Mouse (Mus musculus): Measurements from ENCODE around the gene Ippk. TPM values are rescaled to one million over a fixed set of nuclear protein-coding genes. Genes with fewer than 3 reads are reported as not detected.

Gene Ippk
- polyA plus RNA-seq, 2 experiments = 4.0 to 7.2 TPM

- H3K9me3 ChIP-seq (ENCODE audit: control insufficient read depth, low read length) = no peaks in the 10 kb centered on the region
Measured at GRCm38 (mm10) chr13:49480551-49480950, 59.5 kb downstream of the Ippk start.

GRCm38 (mm10) chr13:49485388-49485787 lies 64.3 kb downstream of the Ippk start:
- WGBS (ENCODE audit: insufficient replicate concordance) = 80% methylated on average over 5 of the region's 5 CpGs
- H3K4me2 ChIP-seq (ENCODE audit: low read depth) = no peak overlapping the region
- no peak for TF ChIP-seq EP300 (IDR thresholded peaks at IDR 0.05; ENCODE audit: low read depth)
- no peak for TF ChIP-seq CTCF (IDR thresholded peaks at IDR 0.05; ENCODE audit: low read depth)
- H3K4me3 ChIP-seq (ENCODE audit: insufficient read depth in 1 of 2, low read depth in 2 of 2, low read length in 2 of 2) = no peak overlapping the region
- ATAC-seq (ENCODE audit: insufficient read depth) (no peak), DNase-seq (ENCODE audit: low read depth in 3 of 3, low spot score in 3 of 3) (no peak)
- no peak overlapping the region for H3K27ac ChIP-seq
- H3K9ac ChIP-seq (replicated peaks) = no peak overlapping the region
- no peaks in the 10 kb centered on the region for H3K4me1 ChIP-seq (replicated peaks; ENCODE audit: control insufficient read depth in 2 of 2, insufficient read depth in 2 of 2, low read length in 1 of 2)
- no peaks in the 10 kb centered on the region for H3K9me3 ChIP-seq (ENCODE audit: control insufficient read depth, low read length)
- H3K27me3 ChIP-seq (ENCODE audit: control insufficient read depth, insufficient read depth, low read length) = no peaks in the 10 kb centered on the region
- H3K36me3 ChIP-seq (replicated peaks; ENCODE audit: control insufficient read depth, insufficient read depth, low read depth) = no peaks in the 10 kb centered on the region

More at GRCm38 (mm10) chr13:49480551-49480950, 59.5 kb downstream of the Ippk start:
- TF ChIP-seq EP300 (IDR thresholded peaks at IDR 0.05; ENCODE audit: low read depth) (no peak), CTCF (IDR thresholded peaks at IDR 0.05; ENCODE audit: low read depth) (no peak)
- no peak overlapping the region for H3K9ac ChIP-seq (replicated peaks)
- no peak overlapping the region for H3K27ac ChIP-seq
- ATAC-seq (ENCODE audit: insufficient read depth) (no peak), DNase-seq (ENCODE audit: low read depth in 3 of 3, low spot score in 3 of 3) (no peak)
- no peak overlapping the region for H3K4me2 ChIP-seq (ENCODE audit: low read depth)
- no peak overlapping the region for H3K4me3 ChIP-seq (ENCODE audit: insufficient read depth in 1 of 2, low read depth in 2 of 2, low read length in 2 of 2)
- H3K27me3 ChIP-seq (ENCODE audit: control insufficient read depth, insufficient read depth, low read length) = no peaks in the 10 kb centered on the region
- H3K4me1 ChIP-seq (replicated peaks; ENCODE audit: control insufficient read depth in 2 of 2, insufficient read depth in 2 of 2, low read length in 1 of 2) = no peaks in the 10 kb centered on the region
- H3K36me3 ChIP-seq (replicated peaks; ENCODE audit: control insufficient read depth, insufficient read depth, low read depth) = no peaks in the 10 kb centered on the region
- 65% methylated on average over 5 of the region's 5 CpGs for WGBS (ENCODE audit: insufficient replicate concordance)

GRCm38 (mm10) chr13:49492376-49493368 lies 71.6 kb downstream of the Ippk start, which contains the start of gene Tes3-ps:
TSS of gene Tes3-ps (plus strand) at chr13:49493318.
- ATAC-seq (ENCODE audit: insufficient read depth) (no peak), DNase-seq (ENCODE audit: low read depth in 3 of 3, low spot score in 3 of 3) (no peak)
- H3K4me2 ChIP-seq (ENCODE audit: low read depth) = no peak within 1 kb of the TSS
- no peaks in the 10 kb centered on the region for H3K9me3 ChIP-seq (ENCODE audit: control insufficient read depth, low read length)
- no peaks in the 10 kb centered on the region for H3K4me1 ChIP-seq (replicated peaks; ENCODE audit: control insufficient read depth in 2 of 2, insufficient read depth in 2 of 2, low read length in 1 of 2)
- H3K27ac ChIP-seq = no peak within 1 kb of the TSS
- no peak within 1 kb of the TSS for H3K4me3 ChIP-seq (ENCODE audit: insufficient read depth in 1 of 2, low read depth in 2 of 2, low read length in 2 of 2)
- H3K9ac ChIP-seq (replicated peaks) = no peak within 1 kb of the TSS
- TF ChIP-seq CTCF (IDR thresholded peaks at IDR 0.05; ENCODE audit: low read depth) (no peak), EP300 (IDR thresholded peaks at IDR 0.05; ENCODE audit: low read depth) (no peak)
- 52% methylated on average over 6 of the region's 6 CpGs for WGBS (ENCODE audit: insufficient replicate concordance)
- H3K36me3 ChIP-seq (replicated peaks; ENCODE audit: control insufficient read depth, insufficient read depth, low read depth) = no peaks in the 10 kb centered on the region
- H3K27me3 ChIP-seq (ENCODE audit: control insufficient read depth, insufficient read depth, low read length) = no peaks in the 10 kb centered on the region

GRCm38 (mm10) chr13:49504510-49504909 lies 83.5 kb downstream of the Ippk start, which contains the start of gene Ecm2:
TSS of gene Ecm2 (plus strand) at chr13:49504810.
- no peaks in the 10 kb centered on the region for H3K27me3 ChIP-seq (ENCODE audit: control insufficient read depth, insufficient read depth, low read length)
- H3K4me2 ChIP-seq (ENCODE audit: low read depth) = no peak within 1 kb of the TSS
- DNase-seq (ENCODE audit: low read depth in 3 of 3, low spot score in 3 of 3) = no peak
- no peak for TF ChIP-seq EP300 (IDR thresholded peaks at IDR 0.05; ENCODE audit: low read depth)
- TF ChIP-seq CTCF (IDR thresholded peaks at IDR 0.05; ENCODE audit: low read depth) = no peak
- no peak within 1 kb of the TSS for H3K9ac ChIP-seq (replicated peaks)
- H3K36me3 ChIP-seq (replicated peaks; ENCODE audit: control insufficient read depth, insufficient read depth, low read depth) = no peaks in the 10 kb centered on the region
- H3K4me1 ChIP-seq (replicated peaks; ENCODE audit: control insufficient read depth in 2 of 2, insufficient read depth in 2 of 2, low read length in 1 of 2) = no peaks in the 10 kb centered on the region
- no peak within 1 kb of the TSS for H3K27ac ChIP-seq
- H3K4me3 ChIP-seq (ENCODE audit: insufficient read depth in 1 of 2, low read depth in 2 of 2, low read length in 2 of 2) = no peak within 1 kb of the TSS
- no peaks in the 10 kb centered on the region for H3K9me3 ChIP-seq (ENCODE audit: control insufficient read depth, low read length)
- WGBS (ENCODE audit: insufficient replicate concordance) = 52% methylated on average over 4 of the region's 4 CpGs
- ATAC-seq (ENCODE audit: insufficient read depth) = no peak

- ATAC-seq (ENCODE audit: insufficient read depth) (no peak), DNase-seq (ENCODE audit: low read depth in 3 of 3, low spot score in 3 of 3) (no peak)
- no peaks in the 10 kb centered on the region for H3K36me3 ChIP-seq (replicated peaks; ENCODE audit: control insufficient read depth, insufficient read depth, low read depth)
- H3K4me2 ChIP-seq (ENCODE audit: low read depth) = no peak overlapping the region
- H3K27me3 ChIP-seq (ENCODE audit: control insufficient read depth, insufficient read depth, low read length) = no peaks in the 10 kb centered on the region
- H3K9ac ChIP-seq (replicated peaks) = no peak overlapping the region
- no peak overlapping the region for H3K27ac ChIP-seq
- H3K4me1 ChIP-seq (replicated peaks; ENCODE audit: control insufficient read depth in 2 of 2, insufficient read depth in 2 of 2, low read length in 1 of 2) = no peaks in the 10 kb centered on the region
- 76% methylated on average over 4 of the region's 4 CpGs for WGBS (ENCODE audit: insufficient replicate concordance)
- no peaks in the 10 kb centered on the region for H3K9me3 ChIP-seq (ENCODE audit: control insufficient read depth, low read length)
- no peak for TF ChIP-seq CTCF (IDR thresholded peaks at IDR 0.05; ENCODE audit: low read depth)
- no peak for TF ChIP-seq EP300 (IDR thresholded peaks at IDR 0.05; ENCODE audit: low read depth)
- no peak overlapping the region for H3K4me3 ChIP-seq (ENCODE audit: insufficient read depth in 1 of 2, low read depth in 2 of 2, low read length in 2 of 2)
Measured at GRCm38 (mm10) chr13:49505776-49506175, 84.7 kb downstream of the Ippk start.
